Mouse (Mus musculus) heart, postnatal 25 days (tissue): ENCODE results near the gene Csk. TPM values are rescaled to one million over a fixed set of nuclear protein-coding genes. Genes with fewer than 3 reads are reported as not detected.

Experiments used
- DNase-seq: peaks from one replicate; pipeline ENCODE4 v3.0.0; 2022; ENCODE audit warnings: low spot score
- intact Hi-C: fragments of 180-260 bp; cut with DNase I; formaldehyde crosslinking; loops from one replicate; pipeline ENCODE4 v1.15.1; 2025
- total RNA-seq, 2 experiments: library from RNA; stranded (reverse); gene quantifications; 2 replicates each; pipeline ENCODE4 v1.2.3; 2021

Csk gene
- total RNA-seq, 2 experiments from 2014 or later = 23.5 to 27.4 TPM

- intact Hi-C loops = loop anchor here (5.0 kb wide), 1 partner anchor 119 kb away; the partner anchor contains the start of gene Cox5a
- DNase-seq = no peak
Measured at GRCm38 (mm10) chr9:57641022-57641421, 12.4 kb downstream of the Csk start.

GRCm38 (mm10) chr9:57640384-57640783 is 13.0 kb downstream of the Csk start:
- intact Hi-C loops = loop anchor here (5.0 kb wide), 1 partner anchor 118 kb away; the partner anchor contains the start of gene Cox5a
- DNase-seq = peak; percentile 45

GRCm38 (mm10) chr9:57639661-57640328 is 13.6 kb downstream of the Csk start:
- no peak for DNase-seq
- intact Hi-C loops = loop anchor here (5.0 kb wide), 1 partner anchor 117 kb away; the partner anchor contains the start of gene Cox5a

- intact Hi-C loops = no loop called here
- no peak for DNase-seq
Measured at GRCm38 (mm10) chr9:57638651-57639459, 14.6 kb downstream of the Csk start.

- peak; percentile 48 for DNase-seq
- intact Hi-C loops = no loop called here
Measured at GRCm38 (mm10) chr9:57637741-57638322, 15.6 kb downstream of the Csk start.

- intact Hi-C loops = no loop called here
- no peak for DNase-seq
Measured at GRCm38 (mm10) chr9:57637272-57637671, 16.2 kb downstream of the Csk start.

GRCm38 (mm10) chr9:57633481-57634024 is 19.9 kb downstream of the Csk start:
- intact Hi-C loops = no loop called here
- DNase-seq = no peak

- intact Hi-C loops = loop anchor here (1.0 kb wide), 1 partner anchor 26 kb away; no protein-coding TSS in a partner anchor
- DNase-seq = peak; percentile 52
Measured at GRCm38 (mm10) chr9:57629118-57629874, 24.1 kb downstream of the Csk start.

GRCm38 (mm10) chr9:57628717-57629116 is 24.7 kb downstream of the Csk start:
- no peak for DNase-seq
- intact Hi-C loops = loop anchor here (1.0 kb wide), 1 partner anchor 27 kb away; no protein-coding TSS in a partner anchor

- no peak for DNase-seq
- intact Hi-C loops = no loop called here
Measured at GRCm38 (mm10) chr9:57627892-57628291, 25.5 kb downstream of the Csk start.

- no peak for DNase-seq
- intact Hi-C loops = no loop called here
Measured at GRCm38 (mm10) chr9:57627191-57627590, 26.2 kb downstream of the Csk start.

GRCm38 (mm10) chr9:57625674-57626500 is 27.5 kb downstream of the Csk start:
- intact Hi-C loops = no loop called here
- no peak for DNase-seq

- no peak for DNase-seq
- intact Hi-C loops = no loop called here
Measured at GRCm38 (mm10) chr9:57624295-57624694, 29.1 kb downstream of the Csk start.

- intact Hi-C loops = no loop called here
Measured at GRCm38 (mm10) chr9:57620674-57621073, 32.8 kb downstream of the Csk start, which contains the start of gene Lman1l. Lman1l (minus strand) TSS chr9:57620774.

GRCm38 (mm10) chr9:57618854-57619253 is 34.6 kb downstream of the Csk start:
- DNase-seq = no peak
- intact Hi-C loops = no loop called here

More at GRCm38 (mm10) chr9:57620674-57621073, 32.8 kb downstream of the Csk start, which contains the start of gene Lman1l:
- DNase-seq = no peak

GRCm38 (mm10) chr9:57617556-57618169 is 35.8 kb downstream of the Csk start:
- intact Hi-C loops = no loop called here
- DNase-seq = no peak

GRCm38 (mm10) chr9:57614786-57615185 is 38.6 kb downstream of the Csk start:
- intact Hi-C loops = no loop called here
- DNase-seq = no peak

- intact Hi-C loops = no loop called here
Measured at GRCm38 (mm10) chr9:57613975-57614374, 39.5 kb downstream of the Csk start.

More at GRCm38 (mm10) chr9:57613975-57614374, 39.5 kb downstream of the Csk start:
- DNase-seq = no peak
